Mouse (Mus musculus) embryonic facial prominence, embryonic 11.5 days (tissue): ENCODE measurements at regions not wholly inside any gene's neighbourhood (a gene's known extent, or its start where the extent isn't known, plus 50 kb on each side); places are given as distances from the start of the nearest gene placed in this dataset.

Experiments
- ATAC-seq: fragments of 200-750 bp; cut with Nextera tagmentation; replicated peaks from 2 replicates; pipeline ENCODE4 v1.8.0; 2017; ENCODE audit warnings: low read depth; ENCODE audit not compliant: insufficient number of reproducible peaks, low FRiP score, low TSS enrichment
- DNase-seq: peaks from one replicate; pipeline ENCODE4 v3.0.0-alpha.2; 2015; ENCODE audit warnings: low spot score
- H3K27ac ChIP-seq: fragments of 300-500 bp; sonication (generic); replicated peaks from 2 replicates; pipeline ENCODE4 v1.5.1; 2014; ENCODE audit warnings: mild to moderate bottlenecking, low read depth, low read length, control low read depth
- H3K27me3 ChIP-seq: fragments of 300-500 bp; sonication (generic); 2 replicates; pipeline ENCODE4 v1.6.1; 2014; ENCODE audit warnings: mild to moderate bottlenecking, low read length, moderate library complexity, mixed read lengths; ENCODE audit not compliant: control insufficient read depth, insufficient read depth
- H3K36me3 ChIP-seq: fragments of 300-500 bp; sonication (generic); replicated peaks from 2 replicates; pipeline ENCODE4 v1.6.1; 2014; ENCODE audit warnings: low read depth, mild to moderate bottlenecking, low read length, moderate library complexity, mixed read lengths; ENCODE audit not compliant: control insufficient read depth, insufficient read depth
- H3K4me1 ChIP-seq: fragments of 300-500 bp; sonication (generic); 2 replicates; pipeline ENCODE4 v1.6.1; 2014; ENCODE audit warnings: low read length, mixed read lengths; ENCODE audit not compliant: control insufficient read depth, insufficient read depth
- H3K4me2 ChIP-seq: fragments of 300-500 bp; sonication (generic); 2 replicates; pipeline ENCODE4 v1.6.1; 2014; ENCODE audit warnings: low read depth, mild to moderate bottlenecking, control low read depth, low read length, moderate library complexity
- H3K4me3 ChIP-seq: fragments of 300-500 bp; sonication (generic); 2 replicates; pipeline ENCODE4 v1.5.1; 2014; ENCODE audit warnings: low read depth, low read length, control low read depth
- H3K9ac ChIP-seq: fragments of 300-500 bp; sonication (generic); replicated peaks from 2 replicates; pipeline ENCODE4 v1.6.1; 2014; ENCODE audit warnings: mild to moderate bottlenecking, control low read depth, low read length
- H3K9me3 ChIP-seq: fragments of 300-500 bp; sonication (generic); replicated peaks from 2 replicates; pipeline ENCODE4 v1.6.1; 2016; ENCODE audit warnings: mild to moderate bottlenecking, low read length, inconsistent platforms, mixed read lengths; ENCODE audit not compliant: control insufficient read depth
- WGBS: fragments of 180-500 bp; shearing (Covaris S2); extraction: QIAGEN DNeasy Blood & Tissue Kit; methylation state at CpG from one replicate; pipeline ENCODE4 v1.1.7; 2014; 5-methylcytosine and 5-hydroxymethylcytosine counted together

DNA sequence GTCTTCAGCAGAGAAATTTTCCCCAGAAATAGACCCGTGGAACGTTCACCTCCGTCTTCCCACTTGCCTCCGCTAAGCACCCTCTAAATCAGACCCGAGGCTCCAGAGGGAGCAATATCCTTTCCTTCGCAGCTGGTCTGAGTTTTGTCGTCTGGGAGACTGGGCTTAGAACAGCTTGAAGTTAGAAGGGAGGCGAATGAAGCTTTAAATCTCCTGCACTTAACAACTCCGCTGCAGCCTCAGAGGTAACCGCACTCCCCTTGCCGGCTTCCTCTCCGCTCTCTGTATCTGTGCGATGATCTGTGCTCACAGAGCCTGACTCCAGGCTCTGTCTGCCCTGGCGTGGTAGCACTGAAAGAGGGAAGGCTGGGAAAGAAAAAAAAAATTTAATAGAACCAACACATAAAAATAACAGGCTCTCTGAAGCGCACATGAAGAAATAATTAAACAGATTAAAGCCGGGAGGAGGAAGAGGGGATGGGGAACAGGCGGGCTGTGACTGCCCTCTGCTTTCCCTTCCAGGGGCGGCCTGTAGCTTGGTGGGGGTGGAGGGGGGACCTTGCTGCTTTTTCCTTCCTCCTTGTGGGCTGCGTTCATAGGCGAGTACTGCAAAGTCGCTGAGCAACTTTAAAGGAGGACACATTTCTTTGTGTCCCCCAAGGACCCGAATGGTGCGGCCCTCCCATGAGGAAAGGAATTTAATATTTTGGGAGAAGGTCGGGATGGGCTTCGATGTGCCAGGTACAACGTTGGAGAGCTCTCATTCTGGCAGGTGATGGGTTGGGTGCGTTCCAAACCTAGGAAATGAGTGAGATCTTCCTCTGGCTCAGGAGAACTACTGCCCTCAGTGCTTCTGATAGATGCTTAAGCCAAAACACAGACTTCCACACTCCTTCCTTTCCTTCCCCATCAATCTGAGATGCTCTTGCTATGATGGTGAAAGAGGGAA lies 529.9 kb upstream of the Adam5 start:
- peak; percentile 59; the same call in 1 of the 2 replicates for ATAC-seq
- Histone ChIP-seq H3K9me3 (no peaks in the 10 kb centered on the region), H3K27me3 (no peaks in the 10 kb centered on the region), H3K4me2 (peak overlapping the region; percentile 5), H3K27ac (peak overlapping the region; percentile 74), H3K36me3 (no peaks in the 10 kb centered on the region), H3K4me3 (no peak overlapping the region), H3K4me1 (no peaks in the 10 kb centered on the region), H3K9ac (peak overlapping the region; percentile 41)
- 7% methylated on average over 27 of the region's 27 CpGs for WGBS
- DNase-seq = peak; percentile 67

DNA sequence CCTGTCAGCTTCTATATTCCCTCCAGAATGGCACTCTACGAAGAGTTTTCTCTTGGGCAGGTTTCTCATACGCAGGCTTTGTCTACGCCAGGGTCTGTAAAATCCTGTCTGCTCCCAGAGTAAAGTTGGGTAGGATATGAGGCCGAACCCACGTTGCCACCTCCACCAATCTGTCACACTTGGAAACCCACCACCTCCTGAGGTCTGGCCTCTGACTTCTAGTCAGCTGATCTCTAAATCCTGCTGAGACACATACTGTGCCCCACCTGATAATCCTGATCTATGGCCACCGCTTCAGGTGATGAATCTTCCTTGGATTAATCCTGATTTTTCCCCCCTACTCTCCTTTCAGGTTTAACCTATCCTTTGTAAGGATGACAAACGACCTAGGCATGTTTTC lies 529.2 kb upstream of the Adam5 start:
- Histone ChIP-seq H3K9ac (no peak overlapping the region), H3K4me2 (no peak overlapping the region; the same call in 1 of the 2 replicates), H3K27me3 (no peaks in the 10 kb centered on the region), H3K9me3 (no peaks in the 10 kb centered on the region), H3K4me3 (no peak overlapping the region), H3K27ac (peak overlapping the region; percentile 74; the same call in 1 of the 2 replicates), H3K4me1 (no peaks in the 10 kb centered on the region), H3K36me3 (no peaks in the 10 kb centered on the region)
- ATAC-seq (no peak), DNase-seq (no peak)
- 36% methylated on average over 7 of the region's 7 CpGs for WGBS

DNA sequence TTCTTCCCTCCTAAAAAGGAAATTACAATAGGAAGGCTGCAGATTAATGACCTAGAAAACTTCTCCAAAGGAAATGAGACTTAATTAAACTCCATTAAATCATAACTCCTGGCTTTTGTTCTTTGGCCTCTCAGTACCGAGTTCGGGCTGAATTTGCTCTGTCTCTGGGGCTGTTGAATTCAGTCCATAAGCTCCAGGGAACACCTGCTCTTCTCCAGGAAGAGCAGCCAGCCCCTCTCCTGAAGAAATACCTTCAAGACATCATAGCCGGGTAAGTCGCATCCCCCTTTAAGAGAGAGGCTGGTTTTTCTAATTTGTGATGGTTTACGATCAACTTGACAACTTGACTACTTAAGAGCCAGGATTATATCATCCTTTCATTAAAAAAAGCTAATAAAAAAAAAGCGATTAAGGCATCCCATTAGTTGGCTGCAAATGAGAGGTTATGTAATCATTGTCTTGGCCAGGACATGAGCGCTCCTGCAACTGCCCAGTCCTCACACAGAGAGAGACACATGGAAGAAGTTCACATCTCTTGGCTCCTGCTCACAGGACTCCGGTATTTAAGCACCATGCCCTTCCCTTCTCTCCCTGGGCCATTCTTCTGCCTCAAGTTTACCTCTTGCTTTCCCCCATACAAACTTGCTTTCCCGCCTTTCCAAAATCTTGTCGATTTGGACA lies 524.0 kb upstream of the Adam5 start:
- no peak overlapping the region for H3K9ac ChIP-seq
- H3K4me2 ChIP-seq = no peak overlapping the region
- 89% methylated on average over 10 of the region's 10 CpGs for WGBS
- H3K4me1 ChIP-seq = no peaks in the 10 kb centered on the region
- ATAC-seq = no peak
- no peak overlapping the region for H3K4me3 ChIP-seq
- DNase-seq = no peak
- H3K9me3 ChIP-seq = no peaks in the 10 kb centered on the region
- H3K27ac ChIP-seq = no peak overlapping the region
- H3K36me3 ChIP-seq = no peaks in the 10 kb centered on the region
- no peaks in the 10 kb centered on the region for H3K27me3 ChIP-seq

DNA sequence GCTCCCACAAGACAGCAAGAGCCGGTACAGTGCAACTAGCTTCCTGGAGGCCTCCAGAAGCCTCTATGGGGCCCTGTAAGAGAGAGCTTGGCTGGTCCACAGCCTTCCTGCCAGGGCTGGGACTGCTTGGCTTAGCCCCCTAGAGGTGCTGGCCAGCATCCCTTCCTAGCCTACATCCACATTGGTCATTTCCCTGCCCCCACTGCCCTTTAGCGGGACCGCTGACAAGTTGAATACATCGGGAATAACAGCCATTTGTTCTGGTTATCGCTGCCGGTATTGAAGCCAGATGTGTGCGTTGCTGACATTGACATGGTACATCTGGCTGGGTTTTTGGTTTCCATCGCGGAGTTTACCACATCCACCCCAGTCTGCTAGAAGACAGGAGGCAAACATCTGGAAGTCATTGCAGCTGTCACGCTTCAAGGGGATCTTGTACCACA lies 519.0 kb upstream of the Adam5 start:
- Histone ChIP-seq H3K9me3 (no peaks in the 10 kb centered on the region), H3K4me1 (no peaks in the 10 kb centered on the region; the same call in 1 of the 2 replicates), H3K36me3 (no peaks in the 10 kb centered on the region), H3K27ac (peak overlapping the region; percentile 84), H3K4me3 (no peak overlapping the region), H3K27me3 (no peaks in the 10 kb centered on the region), H3K9ac (no peak overlapping the region), H3K4me2 (0 out of 2 replicates have a peak overlapping the region, but pooled peaks have one; percentile 1)
- DNase-seq = peak; percentile 99
- 25% methylated on average over 10 of the region's 10 CpGs for WGBS
- peak; percentile 90 for ATAC-seq

- Histone ChIP-seq H3K4me3 (no peak overlapping the region), H3K27ac (peak overlapping the region; percentile 84)
- WGBS = 76% methylated on average over 5 of the region's 5 CpGs
Observed at GRCm38 (mm10) chr8:25342501-25342900, 518.3 kb upstream of the Adam5 start.

DNA sequence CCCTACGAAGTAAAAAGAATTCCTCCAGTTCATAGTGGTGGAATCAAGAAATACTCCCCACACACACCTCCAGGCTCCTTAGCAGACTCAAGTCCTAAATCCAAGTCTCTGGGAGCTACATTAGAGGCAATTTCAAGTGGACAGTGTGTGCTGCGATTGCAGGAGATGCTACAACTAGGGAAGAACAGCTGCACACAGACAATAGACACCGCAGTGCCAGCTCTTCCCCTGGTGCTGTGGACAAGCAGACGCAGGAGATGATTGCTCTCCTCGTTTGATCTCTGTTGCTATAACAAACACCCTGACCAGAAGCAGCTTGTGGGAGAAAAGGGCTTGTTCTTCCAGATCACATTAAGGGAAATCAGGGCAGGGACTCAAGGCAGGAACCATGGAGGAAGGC lies 517.1 kb upstream of the Adam5 start:
- Histone ChIP-seq H3K9me3 (no peaks in the 10 kb centered on the region), H3K27me3 (no peaks in the 10 kb centered on the region), H3K9ac (no peak overlapping the region), H3K27ac (no peak overlapping the region), H3K36me3 (no peaks in the 10 kb centered on the region), H3K4me3 (no peak overlapping the region), H3K4me2 (no peak overlapping the region), H3K4me1 (no peaks in the 10 kb centered on the region; the same call in 1 of the 2 replicates)
- 61% methylated on average over 5 of the region's 5 CpGs for WGBS
- no peak for DNase-seq
- no peak for ATAC-seq

More at GRCm38 (mm10) chr8:25342501-25342900, 518.3 kb upstream of the Adam5 start:
- ATAC-seq (no peak), DNase-seq (no peak)
- Histone ChIP-seq H3K27me3 (no peaks in the 10 kb centered on the region), H3K4me1 (no peaks in the 10 kb centered on the region; the same call in 1 of the 2 replicates), H3K9me3 (no peaks in the 10 kb centered on the region), H3K36me3 (no peaks in the 10 kb centered on the region), H3K9ac (no peak overlapping the region), H3K4me2 (no peak overlapping the region)

DNA sequence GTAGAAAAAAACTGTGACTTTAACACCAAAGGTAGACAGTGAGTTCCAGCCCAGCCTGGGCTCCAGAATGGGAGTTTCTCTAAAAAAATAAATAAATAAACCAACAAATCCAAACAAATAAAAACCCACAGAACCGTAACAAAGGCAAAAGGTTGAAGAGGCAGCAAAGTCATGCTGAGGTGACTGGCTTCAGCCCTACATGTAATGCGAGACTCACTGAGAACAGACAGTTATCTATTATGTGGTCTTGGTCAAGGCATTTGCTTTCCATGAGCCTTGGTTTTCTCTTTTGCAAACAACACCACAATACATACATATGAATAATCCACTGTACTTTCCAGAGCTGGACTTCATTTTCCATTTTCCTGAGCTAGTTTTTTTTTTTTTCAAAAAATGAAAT lies 516.6 kb upstream of the Adam5 start:
- ATAC-seq = no peak
- Histone ChIP-seq H3K27ac (no peak overlapping the region), H3K4me3 (no peak overlapping the region), H3K9ac (no peak overlapping the region), H3K9me3 (no peaks in the 10 kb centered on the region), H3K27me3 (no peaks in the 10 kb centered on the region), H3K4me1 (no peaks in the 10 kb centered on the region; the same call in 1 of the 2 replicates), H3K36me3 (no peaks in the 10 kb centered on the region), H3K4me2 (no peak overlapping the region)
- WGBS = 60% methylated on average over 2 of the region's 2 CpGs
- DNase-seq = no peak
